Mouse (Mus musculus) megakaryocyte-erythroid progenitor cell, adult 5 weeks (primary cell): ENCODE data around the gene Bbs4. TPM values are rescaled to one million over a fixed set of nuclear protein-coding genes. Genes with fewer than 3 reads are reported as not detected.

Experiments
- polyA plus RNA-seq: library from polyadenylated mRNA; stranded (reverse); fragments of >175 nt; gene quantifications from 2 replicates; pipeline ENCODE4 v1.2.3, GENCODE M21; 2012

Gene Bbs4
- polyA plus RNA-seq = 0.23 and 0.34 TPM in 2 replicates

DNA sequence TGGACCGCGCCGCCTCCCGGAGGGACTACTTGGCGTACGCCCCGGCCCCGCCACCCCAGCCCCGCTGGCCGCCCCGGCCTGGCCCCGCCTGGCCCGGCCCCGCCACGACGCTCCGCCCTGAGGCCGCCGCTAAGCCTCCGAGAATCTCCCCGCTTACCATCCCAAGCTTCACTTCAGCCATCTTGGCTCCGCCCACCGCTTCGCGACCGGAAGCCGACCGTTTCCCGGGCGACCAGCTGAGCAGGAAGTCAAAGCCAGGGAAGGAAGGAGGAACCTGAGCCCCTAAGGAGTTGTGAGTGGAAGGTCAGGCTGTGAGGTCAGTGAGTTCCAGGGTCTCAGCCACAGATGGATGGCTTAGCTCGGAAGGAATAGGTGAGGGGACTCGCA lies at the start of gene Bbs4:
Gene Bbs4, minus strand, starts transcription at position 256 of the 387 bp plus-strand sequence.

DNA sequence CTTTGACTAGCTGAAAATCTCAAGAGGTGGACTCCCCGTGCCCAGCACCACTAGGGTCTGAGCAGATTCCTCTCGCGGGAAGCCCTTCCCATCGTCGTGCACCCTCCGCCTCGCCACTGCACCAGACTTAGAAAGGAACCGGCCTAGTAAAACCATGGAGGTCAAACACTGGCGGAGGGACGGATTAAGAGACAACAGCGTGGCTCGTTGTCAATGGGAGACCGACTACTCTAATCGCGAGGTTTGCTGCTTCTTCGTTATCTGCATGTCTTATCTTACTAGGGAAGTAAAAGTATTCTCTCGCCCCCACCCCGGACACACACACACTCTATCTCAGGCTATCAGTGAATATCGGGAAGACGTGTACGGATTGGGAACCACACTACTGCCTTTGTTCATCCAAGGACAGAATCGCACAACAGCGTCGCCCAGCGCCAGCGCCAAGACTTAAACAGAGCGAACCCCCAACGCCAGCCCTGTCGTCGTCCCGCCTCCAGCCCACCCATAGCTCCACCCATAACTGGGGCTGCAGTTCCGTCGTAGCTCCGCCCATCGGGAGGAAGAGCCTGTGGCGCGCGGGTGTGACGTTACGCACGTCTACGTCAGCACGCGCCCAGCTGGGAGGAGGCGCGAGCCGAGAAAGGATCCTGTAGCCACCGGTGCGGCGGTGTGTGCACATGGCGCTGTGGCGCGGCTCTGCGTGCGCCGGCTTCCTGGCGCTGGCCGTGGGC lies 62.2 kb downstream of the Bbs4 start, which contains the start of gene Adpgk:
Gene Adpgk, plus strand, starts transcription at position 602 of the 731 bp plus-strand sequence.

Other genes with a start within 250 kb of the Bbs4 start
- 9.6 and 11.4 TPM in 2 replicates for gene Adpgk, start 62.0 kb downstream of the Bbs4 start, polyA plus RNA-seq
- 40.5 and 55.5 TPM in 2 replicates for gene Arih1, start 133.1 kb upstream of the Bbs4 start, polyA plus RNA-seq
- 89.5 and 144 TPM in 2 replicates for gene Hexa, start 186.0 kb upstream of the Bbs4 start, polyA plus RNA-seq
- gene Tmem202, start 186.3 kb upstream of the Bbs4 start, polyA plus RNA-seq = 0.12 and 0.32 TPM in 2 replicates
- 0.07 TPM in 1 of 2 replicates, not detected in the other for gene Celf6, start 224.4 kb upstream of the Bbs4 start, polyA plus RNA-seq